Comparison of ENCODE assay signal across 8 mouse cellular contexts in genomic region chr6:125350995-125351324, GRCm38 (mm10). TPM values are rescaled to one million over a fixed set of nuclear protein-coding genes. Genes with fewer than 3 reads are reported as not detected.
DNase-seq lines count a peak whose midpoint lies in the region; ATAC-seq and TF ChIP-seq lines count a peak whose summit lies in the region.

No protein-coding gene starts in this region.

- peak overlapping the region; percentile 86 for H3K4me3 ChIP-seq in lung, adult 2 months (replicated peaks; ENCODE audit: extremely low read depth, low read depth, low read length)
- peak overlapping the region; percentile 50; the same call in 1 of the 2 replicates for H3K4me3 ChIP-seq in forebrain, embryonic 11.5 days (ENCODE audit: low read depth, low read length)
- H3K4me3 ChIP-seq in intestine, embryonic 15.5 days (replicated peaks) = peak overlapping the region; percentile 69
- peak overlapping the region; percentile 47 for H3K4me3 ChIP-seq in neural tube, embryonic 12.5 days

- H3K9me3 ChIP-seq in forebrain, embryonic 11.5 days (ENCODE audit: control insufficient read depth, low read length) = no peaks in the 10 kb centered on the region
- H3K9me3 ChIP-seq in intestine, embryonic 15.5 days = no peaks in the 10 kb centered on the region
- H3K9me3 ChIP-seq in neural tube, embryonic 12.5 days = no peaks in the 10 kb centered on the region

- ATAC-seq in forebrain, embryonic 11.5 days (replicated peaks; ENCODE audit: low FRiP score) = no peak
- no peak for ATAC-seq in intestine, embryonic 15.5 days
- ATAC-seq in neural tube, embryonic 12.5 days (ENCODE audit: low FRiP score, low read depth) = no peak

- no peaks in the 10 kb centered on the region for H3K36me3 ChIP-seq in forebrain, embryonic 11.5 days (ENCODE audit: control insufficient read depth, insufficient read depth, low read length)
- no peaks in the 10 kb centered on the region for H3K36me3 ChIP-seq in intestine, embryonic 15.5 days
- H3K36me3 ChIP-seq in neural tube, embryonic 12.5 days = no peaks in the 10 kb centered on the region

- no peak overlapping the region for H3K27ac ChIP-seq in forebrain, embryonic 11.5 days (ENCODE audit: low read depth, low read length)
- 0 out of 2 replicates have a peak overlapping the region, but pooled peaks have one; percentile 88 for H3K27ac ChIP-seq in intestine, embryonic 15.5 days
- no peak overlapping the region for H3K27ac ChIP-seq in neural tube, embryonic 12.5 days

- 28% methylated on average over 2 of the region's 2 CpGs for WGBS in lung, adult 2 months
- WGBS in forebrain, embryonic 11.5 days = 76% methylated on average over 2 of the region's 2 CpGs
- WGBS in intestine, embryonic 15.5 days = 69% methylated on average over 2 of the region's 2 CpGs
- 91% methylated on average over 2 of the region's 2 CpGs for WGBS in neural tube, embryonic 12.5 days

- DNase-seq in lung, adult 2 months = no peak
- no peak for DNase-seq in lung, postnatal 25 days (ENCODE audit: low spot score)
- DNase-seq in forebrain, embryonic 11.5 days (ENCODE audit: low spot score) = no peak
- no peak for DNase-seq in cerebellum, postnatal 4 days (ENCODE audit: low spot score in 2 of 2)
- no peak for DNase-seq in B cell, adult 2 months
- DNase-seq in adrenal gland, adult 18-20 months (ENCODE audit: low spot score in 2 of 2) = no peak

- H3K4me1 ChIP-seq in lung, adult 2 months (ENCODE audit: control insufficient read depth, insufficient read depth, low read length) = peaks cover 54% of the 10 kb centered on the region
- H3K4me1 ChIP-seq in forebrain, embryonic 11.5 days (replicated peaks; ENCODE audit: control insufficient read depth, insufficient read depth, low read length) = peaks cover 23% of the 10 kb centered on the region; the same call in 1 of the 2 replicates
- peaks cover 62% of the 10 kb centered on the region for H3K4me1 ChIP-seq in intestine, embryonic 15.5 days (replicated peaks)
- H3K4me1 ChIP-seq in neural tube, embryonic 12.5 days = peaks cover 38% of the 10 kb centered on the region

- H3K4me2 ChIP-seq in forebrain, embryonic 11.5 days (ENCODE audit: low read depth, low read length, severe bottlenecking) = peak overlapping the region; percentile 93; the same call in 1 of the 2 replicates
- peak overlapping the region; percentile 88 for H3K4me2 ChIP-seq in intestine, embryonic 15.5 days (replicated peaks)
- H3K4me2 ChIP-seq in neural tube, embryonic 12.5 days (replicated peaks) = peak overlapping the region; percentile 79

- no peak overlapping the region; the same call in 1 of the 2 replicates for H3K9ac ChIP-seq in forebrain, embryonic 11.5 days (ENCODE audit: low read length)
- peak overlapping the region; percentile 76 for H3K9ac ChIP-seq in intestine, embryonic 15.5 days
- no peak overlapping the region for H3K9ac ChIP-seq in neural tube, embryonic 12.5 days

- TF ChIP-seq CTCF in lung, adult 2 months (IDR thresholded peaks at IDR 0.05; ENCODE audit: insufficient read depth, low read length) = no peak

- TF ChIP-seq POLR2A in lung, adult 2 months (IDR thresholded peaks at IDR 0.05; ENCODE audit: borderline replicate concordance, extremely low read depth, low read depth, low read length) = no peak

- 0 out of 2 replicates have a peak, but pooled peaks cover 3% of the 10 kb centered on the region for H3K27me3 ChIP-seq in forebrain, embryonic 11.5 days (ENCODE audit: control insufficient read depth, insufficient read depth, low read length)
- no peaks in the 10 kb centered on the region for H3K27me3 ChIP-seq in intestine, embryonic 15.5 days (replicated peaks)
- peaks cover 10% of the 10 kb centered on the region for H3K27me3 ChIP-seq in neural tube, embryonic 12.5 days (replicated peaks)

RNA-seq across cellular contexts. Expression of gene Tnfrsf1a, which starts 1.8 kb away (rescaled TPM):
- 186 and 200 TPM in 2 replicates for polyA plus RNA-seq in lung, adult 2 months (2012; rRNA removed)
- polyA plus RNA-seq in forebrain, embryonic 11.5 days (2014; fragmentation: Nextera tagmentation; extraction: Ambion mirVana) = 24.0 and 25.9 TPM in 2 replicates
- polyA plus RNA-seq in intestine, embryonic 15.5 days (2015; fragmentation: Nextera tagmentation; extraction: Ambion mirVana) = 69.1 and 71.4 TPM in 2 replicates
- polyA plus RNA-seq in neural tube, embryonic 12.5 days (2016; fragmentation: Nextera tagmentation; extraction: Ambion mirVana) = 22.7 and 23.3 TPM in 2 replicates
- 100 to 1,000 TPM; 185 to 291 TPM for total RNA-seq in adrenal gland, adult 18-20 months (2021)

RNA-seq across cellular contexts. Expression of gene Plekhg6, which starts 29.6 kb away (rescaled TPM):
- 1.3 and 2.6 TPM in 2 replicates for polyA plus RNA-seq in lung, adult 2 months (2012; rRNA removed)
- 0.12 and 0.19 TPM in 2 replicates for polyA plus RNA-seq in forebrain, embryonic 11.5 days (2014; fragmentation: Nextera tagmentation; extraction: Ambion mirVana)
- 7.3 and 8.9 TPM in 2 replicates for polyA plus RNA-seq in intestine, embryonic 15.5 days (2015; fragmentation: Nextera tagmentation; extraction: Ambion mirVana)
- polyA plus RNA-seq in neural tube, embryonic 12.5 days (2016; fragmentation: Nextera tagmentation; extraction: Ambion mirVana) = 0.09 and 0.15 TPM in 2 replicates
- under 1 TPM in 1 of 2 experiments, not detected in 1; 0.13 TPM for total RNA-seq in adrenal gland, adult 18-20 months (2021)

RNA-seq across cellular contexts. Expression of gene Scnn1a, which starts 30.5 kb away (rescaled TPM):
- polyA plus RNA-seq in lung, adult 2 months (2012; rRNA removed) = 245 and 249 TPM in 2 replicates
- 0.21 and 0.28 TPM in 2 replicates for polyA plus RNA-seq in forebrain, embryonic 11.5 days (2014; fragmentation: Nextera tagmentation; extraction: Ambion mirVana)
- 2.6 and 3.3 TPM in 2 replicates for polyA plus RNA-seq in intestine, embryonic 15.5 days (2015; fragmentation: Nextera tagmentation; extraction: Ambion mirVana)
- polyA plus RNA-seq in neural tube, embryonic 12.5 days (2016; fragmentation: Nextera tagmentation; extraction: Ambion mirVana) = 0.13 and 0.47 TPM in 2 replicates
- 1 to 10 TPM; 1.3 to 1.7 TPM for total RNA-seq in adrenal gland, adult 18-20 months (2021)

RNA-seq across cellular contexts. Expression of gene Ltbr, which starts 37.3 kb away (rescaled TPM):
- polyA plus RNA-seq in lung, adult 2 months (2012; rRNA removed) = 107 and 116 TPM in 2 replicates
- polyA plus RNA-seq in forebrain, embryonic 11.5 days (2014; fragmentation: Nextera tagmentation; extraction: Ambion mirVana) = 15.6 and 16.6 TPM in 2 replicates
- polyA plus RNA-seq in intestine, embryonic 15.5 days (2015; fragmentation: Nextera tagmentation; extraction: Ambion mirVana) = 78.6 and 83.8 TPM in 2 replicates
- 17.0 and 18.7 TPM in 2 replicates for polyA plus RNA-seq in neural tube, embryonic 12.5 days (2016; fragmentation: Nextera tagmentation; extraction: Ambion mirVana)
- total RNA-seq in adrenal gland, adult 18-20 months (2021) = 10 to 100 TPM; 56.6 to 78.9 TPM

Comparison
In these comparisons a context has a peak if more than half of its experiments do, and no peak if none do; other contexts are left out.
1. RNA of gene Scnn1a, which starts 30.5 kb away (polyA plus RNA-seq): 245 to 249 TPM in lung, adult 2 months; 2.6 to 3.3 TPM in intestine, embryonic 15.5 days, 0.21 to 0.28 TPM in forebrain, embryonic 11.5 days and 0.13 to 0.47 TPM in neural tube, embryonic 12.5 days; every median in the first group is over 10 times any median in the second.
2. Peak in every context shown above with its lines, with median percentiles within 50 percentile points of each other: H3K4me3 ChIP-seq and H3K4me2 ChIP-seq.